Mouse (Mus musculus): ENCODE measurements around the gene Plk1. TPM values are rescaled to one million over a fixed set of nuclear protein-coding genes. Genes with fewer than 3 reads are reported as not detected.

Gene Plk1
- polyA plus RNA-seq (2014; fragmentation: Illumina TruSeq; extraction: RNeasy Lipid Tissue Mini Kit (QIAGEN cat#74804); ENCODE audit: low read depth, low replicate concordance) = 9.6 TPM

DNA sequence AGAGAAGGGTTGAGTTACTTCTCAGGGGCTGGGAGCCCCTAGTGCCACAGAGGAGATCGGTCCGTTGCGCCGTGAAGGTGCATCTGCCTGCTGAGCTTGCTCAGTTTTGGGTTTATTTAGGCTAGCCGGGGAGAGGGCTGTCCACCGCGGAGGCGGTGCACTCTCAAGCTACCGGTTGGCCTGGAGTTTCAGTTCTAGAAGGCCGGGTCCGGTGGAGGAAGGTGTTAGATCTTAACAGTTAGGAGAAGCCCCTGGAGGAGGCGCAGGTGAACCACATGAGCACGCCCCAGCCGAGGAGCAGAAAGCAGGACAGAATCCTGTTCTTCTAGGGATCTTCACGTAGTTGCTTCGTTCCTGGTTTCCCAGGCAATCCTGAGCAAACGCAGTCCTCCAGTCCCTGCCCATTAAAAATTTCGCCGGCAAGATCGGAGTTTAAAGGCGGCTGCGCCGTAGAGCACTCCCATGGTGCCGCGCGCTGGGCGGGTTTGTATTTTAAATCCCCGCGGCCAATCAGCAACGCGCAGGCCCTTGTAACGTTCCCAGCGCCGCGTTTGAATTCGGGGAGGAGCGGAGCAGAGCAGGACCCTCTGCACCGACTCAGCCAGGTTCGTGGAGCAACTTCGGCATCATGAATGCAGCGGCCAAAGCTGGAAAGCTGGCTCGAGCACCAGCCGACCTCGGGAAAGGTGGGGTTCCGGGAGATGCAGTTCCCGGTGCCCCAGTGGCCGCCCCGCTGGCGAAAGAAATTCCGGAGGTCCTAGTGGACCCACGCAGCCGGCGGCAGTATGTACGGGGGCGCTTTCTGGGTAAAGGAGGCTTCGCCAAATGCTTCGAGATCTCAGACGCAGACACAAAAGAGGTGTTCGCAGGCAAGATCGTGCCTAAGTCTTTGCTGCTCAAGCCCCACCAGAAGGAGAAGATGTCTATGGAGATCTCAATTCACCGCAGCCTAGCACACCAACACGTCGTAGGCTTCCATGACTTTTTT, at the start of gene Plk1:
Gene Plk1, plus strand, starts transcription at position 525 of the 988 bp plus-strand sequence.

GRCm38 (mm10) chr7:122132497-122133337, 26.5 kb upstream of the Plk1 start, which contains the start of the genes Palb2 and Dctn5:
Gene Palb2, minus strand, starts transcription at chr7:122132985.
Gene Dctn5, plus strand, starts transcription at chr7:122133041.

DNA sequence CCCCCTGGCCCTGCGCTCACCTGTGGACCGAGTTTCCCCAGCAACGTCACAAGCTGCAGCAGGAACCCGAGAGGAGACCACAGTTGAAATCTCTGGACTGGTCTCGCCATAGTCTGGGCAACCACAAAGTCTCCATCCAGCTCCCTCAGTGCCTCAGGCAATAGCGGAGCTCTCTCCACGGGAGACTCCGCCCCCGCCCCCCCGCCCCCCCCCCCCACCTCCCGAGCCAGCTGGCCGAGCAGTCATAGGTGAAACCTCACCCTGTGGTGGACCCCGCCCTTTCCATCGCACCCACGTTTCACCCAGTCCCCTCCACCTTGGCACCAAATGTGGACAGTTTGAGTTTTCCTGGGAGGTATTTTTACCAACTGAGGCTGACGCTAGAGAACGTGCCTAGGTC, 26.8 kb downstream of the Plk1 start, which contains the start of gene Ern2:
Gene Ern2, minus strand, starts transcription at position 165 of the 400 bp plus-strand sequence.

DNA sequence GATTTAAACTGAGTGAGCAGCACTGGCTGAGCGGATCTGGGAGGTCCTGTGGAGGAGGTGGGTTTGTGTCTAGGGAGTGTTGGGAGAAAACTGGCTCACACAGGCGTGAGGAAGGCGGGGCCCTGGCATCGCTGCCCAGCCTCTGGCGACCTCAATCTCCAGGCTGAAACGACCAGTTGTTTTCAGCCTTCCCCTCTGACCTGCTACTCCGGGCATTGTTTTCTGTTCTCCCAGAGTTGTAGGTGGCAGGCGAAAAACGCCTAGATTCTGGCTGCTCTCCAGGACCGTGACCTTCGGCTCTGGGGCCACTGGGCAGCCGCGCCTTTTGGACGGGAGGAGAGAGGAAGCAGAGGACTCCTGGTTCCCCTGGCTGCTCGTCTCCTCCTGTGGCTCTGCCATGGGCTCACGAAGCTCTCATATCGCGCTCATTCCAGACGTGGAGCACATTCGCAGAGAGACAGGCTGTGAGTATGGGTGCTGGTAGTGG, 60.1 kb downstream of the Plk1 start, which contains the start of gene Chp2:
Gene Chp2, plus strand, starts transcription at position 182 of the 487 bp plus-strand sequence.

Other genes with a start within 250 kb of the Plk1 start
- 14.1 TPM for gene Cog7, start 177.7 kb upstream of the Plk1 start, polyA plus RNA-seq (2014; fragmentation: Illumina TruSeq; extraction: RNeasy Lipid Tissue Mini Kit (QIAGEN cat#74804); ENCODE audit: low read depth, low replicate concordance)
- 1.7 TPM for gene Gga2, start 138.2 kb upstream of the Plk1 start, polyA plus RNA-seq (2014; fragmentation: Illumina TruSeq; extraction: RNeasy Lipid Tissue Mini Kit (QIAGEN cat#74804); ENCODE audit: low read depth, low replicate concordance)
- 17.0 TPM for gene Ubfd1, start 92.3 kb upstream of the Plk1 start, polyA plus RNA-seq (2014; fragmentation: Illumina TruSeq; extraction: RNeasy Lipid Tissue Mini Kit (QIAGEN cat#74804); ENCODE audit: low read depth, low replicate concordance)
- 1.8 TPM for gene Ears2, start 92.2 kb upstream of the Plk1 start, polyA plus RNA-seq (2014; fragmentation: Illumina TruSeq; extraction: RNeasy Lipid Tissue Mini Kit (QIAGEN cat#74804); ENCODE audit: low read depth, low replicate concordance)
- 207 TPM for gene Ndufab1, start 57.6 kb upstream of the Plk1 start, polyA plus RNA-seq (2014; fragmentation: Illumina TruSeq; extraction: RNeasy Lipid Tissue Mini Kit (QIAGEN cat#74804); ENCODE audit: low read depth, low replicate concordance)
- gene Palb2, start 26.5 kb upstream of the Plk1 start, polyA plus RNA-seq (2014; fragmentation: Illumina TruSeq; extraction: RNeasy Lipid Tissue Mini Kit (QIAGEN cat#74804); ENCODE audit: low read depth, low replicate concordance) = 11.9 TPM
- 46.5 TPM for gene Dctn5, start 26.4 kb upstream of the Plk1 start, polyA plus RNA-seq (2014; fragmentation: Illumina TruSeq; extraction: RNeasy Lipid Tissue Mini Kit (QIAGEN cat#74804); ENCODE audit: low read depth, low replicate concordance)
- gene Ern2, start 26.8 kb downstream of the Plk1 start, polyA plus RNA-seq (2014; fragmentation: Illumina TruSeq; extraction: RNeasy Lipid Tissue Mini Kit (QIAGEN cat#74804); ENCODE audit: low read depth, low replicate concordance) = not detected
- 14.7 TPM for gene Chp2, start 60.1 kb downstream of the Plk1 start, polyA plus RNA-seq (2014; fragmentation: Illumina TruSeq; extraction: RNeasy Lipid Tissue Mini Kit (QIAGEN cat#74804); ENCODE audit: low read depth, low replicate concordance)
- 7.1 TPM for gene Prkcb, start 129.3 kb downstream of the Plk1 start, polyA plus RNA-seq (2014; fragmentation: Illumina TruSeq; extraction: RNeasy Lipid Tissue Mini Kit (QIAGEN cat#74804); ENCODE audit: low read depth, low replicate concordance)